Mouse (Mus musculus): ENCODE results near the gene Gmpr.

GRCm38 (mm10) chr13:45461370-45461958 is 45.8 kb upstream of the Gmpr start:
- TF ChIP-seq TAL1 (IDR thresholded peaks at IDR 0.05; ENCODE audit: low read length) (no peak), GATA1 (IDR thresholded peaks at IDR 0.05; ENCODE audit: low read length) (no peak)

Measured in erythroblast, embryonic 14.5 days (primary cell).